ENCODE assay signal across 9 mouse cellular contexts in the genomic region with DNA sequence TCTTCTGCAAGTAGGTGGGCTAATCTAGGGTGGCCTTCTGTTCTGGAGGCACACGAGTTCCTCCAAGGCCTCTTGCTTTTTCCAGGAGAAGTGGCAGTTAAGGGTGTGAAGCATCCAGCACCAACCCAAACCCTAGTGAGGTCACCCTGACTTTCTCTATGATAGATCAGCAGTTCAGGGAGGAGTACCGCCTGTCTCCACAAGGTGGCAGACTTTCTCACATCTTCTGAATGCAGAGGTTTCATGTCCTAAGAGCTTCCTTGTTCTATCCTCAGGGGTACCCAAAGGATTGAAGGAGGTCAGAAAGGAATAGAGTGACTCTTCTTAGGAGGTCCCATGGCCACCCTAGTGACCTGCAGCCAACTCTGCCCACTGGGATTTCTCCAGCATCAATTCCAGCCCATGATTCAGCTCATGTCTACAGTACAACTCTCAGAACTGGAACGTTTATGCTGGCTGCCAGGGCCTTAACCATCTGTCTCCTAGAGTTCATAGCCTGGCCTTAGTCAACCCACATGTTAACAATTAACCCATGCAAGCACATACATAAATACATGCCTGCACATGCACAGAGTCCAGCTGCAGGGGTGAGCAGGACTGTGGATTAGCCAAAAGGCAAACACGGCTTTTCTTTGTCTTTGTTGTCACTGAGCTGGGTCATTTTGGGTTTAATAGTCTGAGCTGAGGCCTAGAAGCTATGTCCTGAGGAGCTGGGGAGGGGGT. TPM values are rescaled to one million over a fixed set of nuclear protein-coding genes. Genes with fewer than 3 reads are reported as not detected.
DNase-seq lines count a peak whose midpoint lies in the region; ATAC-seq lines count a peak whose summit lies in the region.
"Had no signal": no experiment of that assay in that cellular context is flagged by ENCODE, and none has a peak within 500 bp of the region (broad histone marks: within the 10 kb centered on the region; RNA-seq: fewer than 3 reads in every experiment).

No protein-coding gene starts in this region.

- no peak overlapping the region for H3K27ac ChIP-seq in heart, embryonic 12.5 days (ENCODE audit: poor library complexity, severe bottlenecking)
- peak overlapping the region; percentile 42; the same call in 1 of the 2 replicates for H3K27ac ChIP-seq in forebrain, embryonic 12.5 days
- H3K27ac ChIP-seq in hindbrain, embryonic 11.5 days (ENCODE audit: low read depth, low read length) = no peak overlapping the region

- no peak overlapping the region for H3K4me2 ChIP-seq in heart, embryonic 12.5 days
- no peak overlapping the region for H3K4me2 ChIP-seq in forebrain, embryonic 12.5 days
- no peak overlapping the region for H3K4me2 ChIP-seq in hindbrain, embryonic 11.5 days (replicated peaks; ENCODE audit: low read depth, low read length)

- H3K4me3 ChIP-seq in heart, embryonic 12.5 days = no peak overlapping the region
- no peak overlapping the region for H3K4me3 ChIP-seq in forebrain, embryonic 12.5 days (replicated peaks)
- no peak overlapping the region for H3K4me3 ChIP-seq in hindbrain, embryonic 11.5 days (ENCODE audit: low read depth, low read length)

- DNase-seq in heart, adult 11 months = peak; percentile 91
- peak; percentile 75 for DNase-seq in brain, adult 2 months (ENCODE audit: low read depth, low spot score)
- peak; percentile 90 for DNase-seq in hindbrain, embryonic 11.5 days (ENCODE audit: low spot score)
- DNase-seq in layer of hippocampus, postnatal 25 days (ENCODE audit: extremely low spot score in 1 of 2, low spot score in 1 of 2) = peak; percentile 56 to 90
- peak; percentile 15 to 64 for DNase-seq in spleen, adult 18-20 months

- no peaks in the 10 kb centered on the region for H3K4me1 ChIP-seq in heart, embryonic 12.5 days (replicated peaks)
- peaks cover 36% of the 10 kb centered on the region for H3K4me1 ChIP-seq in forebrain, embryonic 12.5 days
- no peaks in the 10 kb centered on the region for H3K4me1 ChIP-seq in hindbrain, embryonic 11.5 days (replicated peaks; ENCODE audit: control insufficient read depth, insufficient read depth, low read length)

- H3K36me3 ChIP-seq in heart, embryonic 12.5 days = no peaks in the 10 kb centered on the region
- H3K36me3 ChIP-seq in forebrain, embryonic 12.5 days (replicated peaks) = no peaks in the 10 kb centered on the region
- no peaks in the 10 kb centered on the region for H3K36me3 ChIP-seq in hindbrain, embryonic 11.5 days (ENCODE audit: control insufficient read depth, insufficient read depth, low read length)

- no peak overlapping the region for H3K9ac ChIP-seq in heart, embryonic 12.5 days
- H3K9ac ChIP-seq in forebrain, embryonic 12.5 days = no peak overlapping the region
- H3K9ac ChIP-seq in hindbrain, embryonic 11.5 days (ENCODE audit: low read depth, low read length) = no peak overlapping the region

- H3K9me3 ChIP-seq in heart, embryonic 12.5 days (replicated peaks) = no peaks in the 10 kb centered on the region
- H3K9me3 ChIP-seq in forebrain, embryonic 12.5 days = no peaks in the 10 kb centered on the region
- H3K9me3 ChIP-seq in hindbrain, embryonic 11.5 days (ENCODE audit: control insufficient read depth, low read length) = no peaks in the 10 kb centered on the region

- WGBS in heart, embryonic 12.5 days = 46% methylated on average over 4 of the region's 4 CpGs
- WGBS in forebrain, embryonic 12.5 days = 36% methylated on average over 4 of the region's 4 CpGs
- 48% methylated on average over 4 of the region's 4 CpGs for WGBS in hindbrain, embryonic 11.5 days

- peaks cover 18% of the 10 kb centered on the region; the same call in 1 of the 2 replicates for H3K27me3 ChIP-seq in heart, embryonic 12.5 days (replicated peaks)
- H3K27me3 ChIP-seq in forebrain, embryonic 12.5 days = no peaks in the 10 kb centered on the region
- no peaks in the 10 kb centered on the region; the same call in 1 of the 2 replicates for H3K27me3 ChIP-seq in hindbrain, embryonic 11.5 days (ENCODE audit: control insufficient read depth, insufficient read depth, low read length)

- ATAC-seq in heart, embryonic 12.5 days (ENCODE audit: insufficient number of reproducible peaks, low FRiP score) = no peak
- ATAC-seq in forebrain, embryonic 12.5 days (ENCODE audit: low FRiP score) = no peak
- no peak for ATAC-seq in hindbrain, embryonic 11.5 days (ENCODE audit: low FRiP score)
- ATAC-seq in megakaryocyte-erythroid progenitor cell, adult 5-6 weeks (replicated peaks; ENCODE audit: low FRiP score, low TSS enrichment, poor library complexity, severe bottlenecking) = peak; percentile 69; the same call in 1 of the 2 replicates

RNA-seq across cellular contexts. Expression of gene Spr, which starts 22.8 kb away (rescaled TPM):
- 51.2 and 53.7 TPM in 2 replicates for polyA plus RNA-seq in heart, embryonic 12.5 days (2016; fragmentation: Nextera tagmentation; extraction: Ambion mirVana)
- 28.9 and 31.7 TPM in 2 replicates for polyA plus RNA-seq in forebrain, embryonic 12.5 days (2016; fragmentation: Nextera tagmentation; extraction: Ambion mirVana)
- 42.8 and 52.0 TPM in 2 replicates for polyA plus RNA-seq in hindbrain, embryonic 11.5 days (2014; fragmentation: Nextera tagmentation; extraction: Ambion mirVana)
- 10 to 100 TPM; 45.0 to 51.4 TPM for total RNA-seq in layer of hippocampus, postnatal 25 days (2021)
- 30.5 and 41.7 TPM in 2 replicates for total RNA-seq in megakaryocyte-erythroid progenitor cell, adult 5-6 weeks (2014; fragmentation: Nextera tagmentation)
- total RNA-seq in megakaryocyte-erythroid progenitor cell, adult 5-6 weeks (2017) = 42.1 and 51.2 TPM in 2 replicates

RNA-seq across cellular contexts. Expression of gene Emx1, which starts 26.9 kb away (rescaled TPM):
- polyA plus RNA-seq in heart, embryonic 12.5 days (2016; fragmentation: Nextera tagmentation; extraction: Ambion mirVana) = not detected in 2 replicates
- 71.6 and 89.0 TPM in 2 replicates for polyA plus RNA-seq in forebrain, embryonic 12.5 days (2016; fragmentation: Nextera tagmentation; extraction: Ambion mirVana)
- 0.13 TPM in 1 of 2 replicates, not detected in the other for polyA plus RNA-seq in hindbrain, embryonic 11.5 days (2014; fragmentation: Nextera tagmentation; extraction: Ambion mirVana)
- 10 to 100 TPM; 19.5 to 20.5 TPM for total RNA-seq in layer of hippocampus, postnatal 25 days (2021)
- total RNA-seq in megakaryocyte-erythroid progenitor cell, adult 5-6 weeks (2014; fragmentation: Nextera tagmentation) = not detected in 2 replicates
- total RNA-seq in megakaryocyte-erythroid progenitor cell, adult 5-6 weeks (2017) = not detected in 2 replicates
- polyA plus RNA-seq: neural tube, embryonic 14.5 days had no signal

Comparison
In these comparisons a context has a peak if more than half of its experiments do, and no peak if none do; other contexts are left out.
1. DNase-seq: peak in every context shown above with its lines; median percentile 91 in heart, adult 11 months; 90 in hindbrain, embryonic 11.5 days; 75 in brain, adult 2 months; 73 in layer of hippocampus, postnatal 25 days; 40 in spleen, adult 18-20 months.
2. RNA of gene Emx1, which starts 26.9 kb away (polyA plus RNA-seq): 71.6 to 89.0 TPM in forebrain, embryonic 12.5 days; not detected in heart, embryonic 12.5 days and 0.13 TPM in hindbrain, embryonic 11.5 days; every median in the first group is over 10 times any median in the second.